In genomic region chr11:99396661-99397060, GRCm38 (mm10) we compare ENCODE assay signal across 26 mouse cellular contexts. TPM values are rescaled to one million over a fixed set of nuclear protein-coding genes. Genes with fewer than 3 reads are reported as not detected.
DNase-seq lines count a peak whose midpoint lies in the region; ATAC-seq and TF ChIP-seq lines count a peak whose summit lies in the region.
"Had no signal": no experiment of that assay in that cellular context is flagged by ENCODE, and none has a peak within 500 bp of the region (broad histone marks: within the 10 kb centered on the region; RNA-seq: fewer than 3 reads in every experiment).

No protein-coding gene starts in this region.

- ATAC-seq in forebrain, embryonic 16.5 days = no peak
- ATAC-seq: activated CD4-positive, CD25-positive, alpha-beta regulatory T cell, adult 4 months; CD4-positive, CD25-positive, alpha-beta regulatory T cell, adult 4 months; Patski had no signal

- no peak for TF ChIP-seq RAD21 in MEL (IDR thresholded peaks at IDR 0.05; ENCODE audit: low read depth, low read length)

- no peak overlapping the region for H3K4me2 ChIP-seq in forebrain, embryonic 16.5 days (ENCODE audit: low read length)

- peak overlapping the region; percentile 74 for H3K27ac ChIP-seq in forebrain, embryonic 10.5 days
- H3K27ac ChIP-seq in forebrain, embryonic 16.5 days (ENCODE audit: low read length) = no peak overlapping the region
- H3K27ac ChIP-seq in heart, embryonic 10.5 days = no peak overlapping the region
- no peak overlapping the region for H3K27ac ChIP-seq in MEL (ENCODE audit: control insufficient read depth, low read depth, low read length)

- no peaks in the 10 kb centered on the region for H3K27me3 ChIP-seq in forebrain, embryonic 10.5 days (ENCODE audit: poor library complexity, severe bottlenecking)
- no peaks in the 10 kb centered on the region for H3K27me3 ChIP-seq in forebrain, embryonic 16.5 days (replicated peaks; ENCODE audit: control insufficient read depth, insufficient read depth, low read length)
- peaks cover 22% of the 10 kb centered on the region for H3K27me3 ChIP-seq in heart, embryonic 10.5 days (ENCODE audit: insufficient read depth, poor library complexity, severe bottlenecking)
- H3K27me3 ChIP-seq in MEL (ENCODE audit: control insufficient read depth in 1 of 2, insufficient read depth in 2 of 2, low read length in 2 of 2) = no peaks in the 10 kb centered on the region

- no peak overlapping the region for H3K4me3 ChIP-seq in forebrain, embryonic 10.5 days
- H3K4me3 ChIP-seq in forebrain, embryonic 16.5 days (replicated peaks; ENCODE audit: low read length) = no peak overlapping the region
- H3K4me3 ChIP-seq in heart, embryonic 10.5 days = no peak overlapping the region
- H3K4me3 ChIP-seq in MEL (ENCODE audit: control insufficient read depth in 1 of 2, insufficient read depth in 1 of 2, low read depth in 2 of 2, low read length in 2 of 2) = no peak overlapping the region

- no peak for TF ChIP-seq EP300 in MEL (IDR thresholded peaks at IDR 0.05; ENCODE audit: low read depth in 1 of 2, low read length in 2 of 2)

- H3K9me3 ChIP-seq in forebrain, embryonic 10.5 days = no peaks in the 10 kb centered on the region
- H3K9me3 ChIP-seq in forebrain, embryonic 16.5 days (ENCODE audit: control insufficient read depth, low read length) = no peaks in the 10 kb centered on the region
- H3K9me3 ChIP-seq in heart, embryonic 10.5 days = no peaks in the 10 kb centered on the region
- H3K9me3 ChIP-seq in MEL (replicated peaks; ENCODE audit: insufficient read depth, low read length) = no peaks in the 10 kb centered on the region
- H3K9me3 ChIP-seq: G1E had no signal

- H3K4me1 ChIP-seq in forebrain, embryonic 10.5 days = peaks cover 24% of the 10 kb centered on the region
- no peaks in the 10 kb centered on the region for H3K4me1 ChIP-seq in forebrain, embryonic 16.5 days (replicated peaks; ENCODE audit: control insufficient read depth, insufficient read depth, low read length)
- H3K4me1 ChIP-seq in heart, embryonic 10.5 days = no peaks in the 10 kb centered on the region
- H3K4me1 ChIP-seq in MEL (ENCODE audit: control insufficient read depth in 1 of 2, insufficient read depth in 2 of 2, low read length in 2 of 2) = peaks cover 0 to 21% of the 10 kb centered on the region in 2 experiments; a peak in 3 of 4 replicates

- TF ChIP-seq POLR2A in MEL (IDR thresholded peaks at IDR 0.05; ENCODE audit: control insufficient read depth in 1 of 2, insufficient read depth in 1 of 2, low read depth in 1 of 2, low read length in 2 of 2, poor library complexity in 1 of 2) = no peak; a peak in 1 of 4 replicates

- H3K36me3 ChIP-seq in forebrain, embryonic 10.5 days (replicated peaks) = no peaks in the 10 kb centered on the region
- H3K36me3 ChIP-seq in forebrain, embryonic 16.5 days (ENCODE audit: control insufficient read depth, insufficient read depth) = no peaks in the 10 kb centered on the region
- H3K36me3 ChIP-seq in heart, embryonic 10.5 days = no peaks in the 10 kb centered on the region
- peaks cover 0 to 23% of the 10 kb centered on the region in 2 experiments; a peak in 2 of 4 replicates for H3K36me3 ChIP-seq in MEL (ENCODE audit: control insufficient read depth in 1 of 2, insufficient read depth in 2 of 2, low read length in 2 of 2)
- H3K36me3 ChIP-seq: G1E had no signal

- no peak for TF ChIP-seq CTCF in MEL (IDR thresholded peaks at IDR 0.05 in 2 of 3, conservative IDR thresholded peaks at IDR 0.05 in 1 of 3; ENCODE audit: control insufficient read depth in 1 of 3, insufficient read depth in 1 of 3, low read depth in 2 of 3, low read length in 3 of 3, poor library complexity in 1 of 3, severe bottlenecking in 1 of 3)

- H3K79me2 ChIP-seq in MEL (ENCODE audit: control insufficient read depth, insufficient read depth, low read length, poor library complexity) = peaks cover 2% of the 10 kb centered on the region; the same call in 1 of the 2 replicates

- H3K9ac ChIP-seq in forebrain, embryonic 16.5 days (replicated peaks; ENCODE audit: low read depth, low read length) = no peak overlapping the region
- no peak overlapping the region; the same call in 1 of the 2 replicates for H3K9ac ChIP-seq in MEL (ENCODE audit: control insufficient read depth, low read depth, low read length, poor library complexity, severe bottlenecking)

- WGBS in forebrain, embryonic 10.5 days = 70% methylated on average over 2 of the region's 2 CpGs
- WGBS in forebrain, embryonic 16.5 days = 38% methylated on average over 2 of the region's 2 CpGs
- 75% methylated on average over 2 of the region's 2 CpGs for WGBS in heart, embryonic 10.5 days

- no peak for DNase-seq in forebrain, embryonic 10.5 days (ENCODE audit: extremely low spot score, low spot score)
- peak; percentile 11 for DNase-seq in heart, embryonic 10.5 days (ENCODE audit: low spot score)
- no peak for DNase-seq in heart, adult 9 months (ENCODE audit: low spot score in 2 of 2)
- DNase-seq in MEL (ENCODE audit: low read depth, low spot score) = peak; percentile 61
- no peak for DNase-seq in kidney, adult 18-20 months
- DNase-seq: adrenal gland, adult 2 months; adrenal gland, adult 8-10 months; adrenal gland, postnatal 10 days; adrenal gland, postnatal 14 days; adrenal gland, postnatal 25 days; adrenal gland, postnatal 36 days; B cell, adult 2 months; cerebellum, adult 11 months; cerebellum, adult 11-12 months; cerebellum, adult 18-20 months; cerebellum, adult 2 months had no signal

TF ChIP-seq in MEL, 35 proteins besides CTCF, POLR2A, EP300 and RAD21:
- peak; percentile 66 for TF ChIP-seq NRF1 (IDR thresholded peaks at IDR 0.05; ENCODE audit: insufficient read depth, low read depth, low read length, poor library complexity, severe bottlenecking)
- TF ChIP-seq CHD1 (IDR thresholded peaks at IDR 0.05; ENCODE audit: low read depth, low read length) = no peak

RNA-seq across cellular contexts. Expression of gene Krt10, which starts 7.5 kb away (rescaled TPM):
- 20.6 and 22.0 TPM in 2 replicates for polyA plus RNA-seq in forebrain, embryonic 10.5 days (2016; fragmentation: Nextera tagmentation; extraction: Ambion mirVana)
- polyA plus RNA-seq in forebrain, embryonic 16.5 days (2015; fragmentation: Nextera tagmentation; extraction: Ambion mirVana) = 24.1 and 25.3 TPM in 2 replicates
- 11.4 and 14.6 TPM in 2 replicates for polyA plus RNA-seq in heart, embryonic 10.5 days (2016; fragmentation: Nextera tagmentation; extraction: Ambion mirVana)
- not detected in 2 replicates for total RNA-seq in MEL (2012; rRNA removed)
- polyA plus RNA-seq in MEL (2012; ENCODE audit: insufficient read depth in 1 of 2, insufficient read length in 2 of 2, low read depth in 1 of 2, low replicate concordance in 2 of 2, missing spikeins in 1 of 2) = not detected

RNA-seq across cellular contexts. Expression of gene Krt28, which starts 22.0 kb away (rescaled TPM):
- 0.22 and 0.36 TPM in 2 replicates for polyA plus RNA-seq in forebrain, embryonic 10.5 days (2016; fragmentation: Nextera tagmentation; extraction: Ambion mirVana)
- polyA plus RNA-seq in forebrain, embryonic 16.5 days (2015; fragmentation: Nextera tagmentation; extraction: Ambion mirVana) = not detected in 2 replicates
- 0.20 and 0.39 TPM in 2 replicates for polyA plus RNA-seq in heart, embryonic 10.5 days (2016; fragmentation: Nextera tagmentation; extraction: Ambion mirVana)
- total RNA-seq in MEL (2012; rRNA removed) = not detected in 2 replicates
- not detected for polyA plus RNA-seq in MEL (2012; ENCODE audit: insufficient read depth in 1 of 2, insufficient read length in 2 of 2, low read depth in 1 of 2, low replicate concordance in 2 of 2, missing spikeins in 1 of 2)
- total RNA-seq: adrenal gland, adult 18-20 months; adrenal gland, adult 2 months; adrenal gland, adult 8-10 months; adrenal gland, postnatal 14 days; adrenal gland, postnatal 25 days; adrenal gland, postnatal 36 days had no signal
- polyA plus RNA-seq: activated CD4-positive, CD25-positive, alpha-beta regulatory T cell, adult 4 months; adrenal gland, adult 2 months; CD4-positive, CD25-positive, alpha-beta regulatory T cell, adult 4 months; G1E; Patski had no signal

RNA-seq across cellular contexts. Expression of gene Krt12, which starts 25.4 kb away (rescaled TPM):
- not detected in 2 replicates for polyA plus RNA-seq in forebrain, embryonic 10.5 days (2016; fragmentation: Nextera tagmentation; extraction: Ambion mirVana)
- 0.18 and 0.24 TPM in 2 replicates for polyA plus RNA-seq in forebrain, embryonic 16.5 days (2015; fragmentation: Nextera tagmentation; extraction: Ambion mirVana)
- not detected in 2 replicates for polyA plus RNA-seq in heart, embryonic 10.5 days (2016; fragmentation: Nextera tagmentation; extraction: Ambion mirVana)
- total RNA-seq in MEL (2012; rRNA removed) = not detected in 2 replicates
- under 1 TPM in 1 of 2 experiments, not detected in 1; 0.10 TPM for polyA plus RNA-seq in MEL (2012; ENCODE audit: insufficient read depth in 1 of 2, insufficient read length in 2 of 2, low read depth in 1 of 2, low replicate concordance in 2 of 2, missing spikeins in 1 of 2)
- total RNA-seq: adrenal gland, adult 18-20 months; adrenal gland, adult 2 months; adrenal gland, adult 8-10 months; adrenal gland, postnatal 10 days; adrenal gland, postnatal 14 days; adrenal gland, postnatal 25 days; adrenal gland, postnatal 36 days; adrenal gland, postnatal 4 days; CH12.LX; G1E had no signal
- polyA plus RNA-seq: activated CD4-positive, CD25-positive, alpha-beta regulatory T cell, adult 4 months; adrenal gland, adult 2 months; C2C12; CD4-positive, CD25-positive, alpha-beta regulatory T cell, adult 4 months; cerebellum, adult 2 months; G1E; Patski had no signal

RNA-seq across cellular contexts. Expression of gene Krt20, which starts 41.3 kb away (rescaled TPM):
- polyA plus RNA-seq in forebrain, embryonic 10.5 days (2016; fragmentation: Nextera tagmentation; extraction: Ambion mirVana) = 0.35 and 0.64 TPM in 2 replicates
- polyA plus RNA-seq in forebrain, embryonic 16.5 days (2015; fragmentation: Nextera tagmentation; extraction: Ambion mirVana) = not detected in 2 replicates
- 6.6 and 9.5 TPM in 2 replicates for polyA plus RNA-seq in heart, embryonic 10.5 days (2016; fragmentation: Nextera tagmentation; extraction: Ambion mirVana)
- total RNA-seq in MEL (2012; rRNA removed) = not detected in 2 replicates
- not detected for polyA plus RNA-seq in MEL (2012; ENCODE audit: insufficient read depth in 1 of 2, insufficient read length in 2 of 2, low read depth in 1 of 2, low replicate concordance in 2 of 2, missing spikeins in 1 of 2)
- total RNA-seq: CH12.LX, G1E had no signal
- polyA plus RNA-seq: adrenal gland, adult 2 months; brain, embryonic 14.5 days; C2C12; CD4-positive, CD25-positive, alpha-beta regulatory T cell, adult 4 months; cerebellum, adult 2 months; G1E; Patski had no signal

RNA-seq across cellular contexts. Expression of gene Krt27, which starts 45.8 kb away (rescaled TPM):
- not detected in 2 replicates for polyA plus RNA-seq in forebrain, embryonic 10.5 days (2016; fragmentation: Nextera tagmentation; extraction: Ambion mirVana)
- not detected in 2 replicates for polyA plus RNA-seq in forebrain, embryonic 16.5 days (2015; fragmentation: Nextera tagmentation; extraction: Ambion mirVana)
- not detected in 2 replicates for polyA plus RNA-seq in heart, embryonic 10.5 days (2016; fragmentation: Nextera tagmentation; extraction: Ambion mirVana)
- total RNA-seq in MEL (2012; rRNA removed) = not detected in 2 replicates
- not detected for polyA plus RNA-seq in MEL (2012; ENCODE audit: insufficient read depth in 1 of 2, insufficient read length in 2 of 2, low read depth in 1 of 2, low replicate concordance in 2 of 2, missing spikeins in 1 of 2)
- total RNA-seq: adrenal gland, adult 18-20 months; adrenal gland, adult 2 months; adrenal gland, adult 8-10 months; adrenal gland, postnatal 10 days; adrenal gland, postnatal 14 days; adrenal gland, postnatal 25 days; adrenal gland, postnatal 36 days; adrenal gland, postnatal 4 days; CH12.LX; G1E had no signal
- polyA plus RNA-seq: adrenal gland, adult 2 months; C2C12; CD4-positive, CD25-positive, alpha-beta regulatory T cell, adult 4 months; cerebellum, adult 2 months; G1E; Patski had no signal

Comparison
In these comparisons a context has a peak if more than half of its experiments do, and no peak if none do; other contexts are left out.
1. DNase-seq: peak in heart, embryonic 10.5 days (single experiment) and MEL (single experiment); none in forebrain, embryonic 10.5 days (single experiment), heart, adult 9 months (0 of 2) and kidney, adult 18-20 months (single experiment).
2. RNA of gene Krt10, which starts 7.5 kb away (polyA plus RNA-seq): 24.1 to 25.3 TPM in forebrain, embryonic 16.5 days, 20.6 to 22.0 TPM in forebrain, embryonic 10.5 days and 11.4 to 14.6 TPM in heart, embryonic 10.5 days; not detected in MEL; every median in the first group is over 10 times any median in the second.